Mouse (Mus musculus) heart, embryonic 10.5 days (tissue): ENCODE results near the gene Efs. TPM values are rescaled to one million over a fixed set of nuclear protein-coding genes. Genes with fewer than 3 reads are reported as not detected.
"Not testable (repeated sequence)": the region's sequence is repeated elsewhere in the genome, so short reads cannot be mapped to it uniquely, and the experiment has no call there.

ENCODE experiments used
- DNase-seq: peaks from one replicate; pipeline ENCODE4 v3.0.0-alpha.2; 2017; ENCODE audit warnings: low spot score
- H3K27ac ChIP-seq: fragments of 300-500 bp; sonication (generic); 2 replicates; pipeline ENCODE4 v1.5.1; 2016; ENCODE audit warnings: mild to moderate bottlenecking
- H3K27me3 ChIP-seq: fragments of 300-500 bp; sonication (generic); 2 replicates; pipeline ENCODE4 v1.6.1; 2016; ENCODE audit warnings: mild to moderate bottlenecking; ENCODE audit not compliant: poor library complexity, insufficient read depth, severe bottlenecking
- H3K36me3 ChIP-seq: fragments of 300-500 bp; sonication (generic); 2 replicates; pipeline ENCODE4 v1.6.1; 2016; ENCODE audit warnings: mild to moderate bottlenecking, moderate library complexity
- H3K4me1 ChIP-seq: fragments of 300-500 bp; sonication (generic); 2 replicates; pipeline ENCODE4 v1.6.1; 2016; ENCODE audit warnings: mild to moderate bottlenecking
- H3K4me3 ChIP-seq: fragments of 300-500 bp; sonication (generic); 2 replicates; pipeline ENCODE4 v1.5.1; 2016; ENCODE audit warnings: mild to moderate bottlenecking, moderate library complexity
- H3K9me3 ChIP-seq: fragments of 300-500 bp; sonication (generic); 2 replicates; pipeline ENCODE4 v1.6.1; 2016; ENCODE audit warnings: mild to moderate bottlenecking, moderate library complexity
- WGBS: fragments of 180-500 bp; shearing (Covaris S2); methylation state at CpG from one replicate; pipeline ENCODE4 v1.1.7; 2016; 5-methylcytosine and 5-hydroxymethylcytosine counted together
- polyA plus RNA-seq: library from polyadenylated mRNA; unstranded; fragments of >200 nt; fragmentation: Nextera tagmentation; extraction: Ambion mirVana; gene quantifications from 2 replicates; pipeline ENCODE4 v1.2.1, GENCODE M21; 2016

The Efs gene
- polyA plus RNA-seq, 1 experiment from 2014 or later: 23.5 TPM

DNA sequence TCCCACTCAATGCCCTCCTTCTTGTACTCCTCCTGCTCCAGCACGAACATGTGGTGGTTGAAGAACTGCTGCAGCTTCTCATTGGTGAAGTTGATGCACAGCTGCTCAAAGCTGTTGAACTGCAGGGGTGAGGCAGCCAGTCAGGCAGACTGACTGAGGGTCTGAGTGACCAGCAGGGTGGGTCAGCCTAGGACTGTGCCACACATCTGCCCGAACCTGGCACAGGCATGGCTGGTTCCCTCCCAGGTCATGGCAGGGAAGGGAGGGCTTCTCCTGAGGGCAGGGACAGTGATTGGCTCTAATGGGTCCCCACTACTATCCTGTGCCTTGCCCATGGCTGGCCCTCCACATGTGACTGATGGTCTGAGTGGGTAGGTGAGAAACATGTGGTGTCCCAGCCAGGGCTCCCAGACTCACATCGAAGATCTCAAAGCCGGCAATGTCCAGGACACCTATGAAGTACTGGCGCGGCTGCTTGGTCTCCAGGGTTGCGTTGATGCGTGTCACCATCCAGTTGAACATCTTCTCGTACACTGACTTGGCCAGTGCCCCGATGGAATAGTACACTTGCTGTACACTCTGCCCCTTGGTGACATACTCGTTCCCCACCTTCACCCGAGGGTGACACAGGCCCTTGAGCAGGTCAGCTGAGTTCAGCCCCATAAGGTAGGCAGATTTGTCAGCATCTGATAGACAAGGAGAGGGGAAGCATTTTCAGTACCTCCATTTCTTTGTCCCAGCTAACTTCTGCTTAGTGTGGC lies 34.1 kb upstream of the Efs start:
- not testable (repeated sequence) for DNase-seq, H3K9me3 ChIP-seq, H3K27me3 ChIP-seq
- Histone ChIP-seq H3K27ac (peak overlapping the region; percentile 82), H3K36me3 (peaks cover 87% of the 10 kb centered on the region), H3K4me3 (peak overlapping the region; percentile 64), H3K4me1 (peaks cover 44% of the 10 kb centered on the region)
- WGBS: 79% methylated on average over 12 of the region's 12 CpGs

GRCm38 (mm10) chr14:54959197-54959596 lies 33.3 kb upstream of the Efs start:
- DNase-seq: no peak
- peaks cover 90% of the 10 kb centered on the region for H3K36me3 ChIP-seq
- peaks cover 44% of the 10 kb centered on the region for H3K4me1 ChIP-seq
- peak overlapping the region; percentile 64 for H3K4me3 ChIP-seq
- 75% methylated on average over 3 of the region's 3 CpGs for WGBS
- H3K27me3 ChIP-seq: no peaks in the 10 kb centered on the region
- H3K9me3 ChIP-seq: no peaks in the 10 kb centered on the region
- H3K27ac ChIP-seq: no peak overlapping the region

DNA sequence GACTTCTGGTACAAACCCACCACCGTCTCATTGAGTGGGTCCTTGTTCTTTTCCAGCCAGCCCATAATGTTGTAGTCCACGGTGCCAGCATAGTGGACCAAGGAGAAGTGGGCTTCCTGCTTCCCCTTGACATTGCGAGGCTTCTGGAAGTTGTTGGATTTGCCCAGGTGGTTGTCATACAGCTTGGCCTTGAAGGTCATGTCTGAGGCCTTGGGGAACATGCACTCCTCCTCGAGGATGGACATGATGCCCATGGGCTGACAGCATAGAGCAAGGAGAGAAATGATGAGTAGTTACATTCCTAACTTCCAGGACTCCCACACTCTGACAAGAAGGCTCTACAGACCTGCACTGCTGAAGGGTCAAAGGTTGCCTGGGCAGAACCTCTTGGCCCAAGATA lies 32.6 kb upstream of the Efs start:
- Histone ChIP-seq H3K4me1 (peaks cover 44% of the 10 kb centered on the region), H3K27me3 (no peaks in the 10 kb centered on the region), H3K27ac (peak overlapping the region; percentile 13), H3K4me3 (peak overlapping the region; percentile 64), H3K36me3 (peaks cover 90% of the 10 kb centered on the region), H3K9me3 (no peaks in the 10 kb centered on the region)
- no peak for DNase-seq
- 69% methylated on average over 4 of the region's 4 CpGs for WGBS

- peak overlapping the region; percentile 29; the same call in 1 of the 2 replicates for H3K4me3 ChIP-seq
- H3K4me1 ChIP-seq: peaks cover 31% of the 10 kb centered on the region
- no peaks in the 10 kb centered on the region for H3K9me3 ChIP-seq
- 72% methylated on average over 9 of the region's 9 CpGs for WGBS
- H3K27me3 ChIP-seq: no peaks in the 10 kb centered on the region
- H3K36me3 ChIP-seq: peaks cover 92% of the 10 kb centered on the region
- H3K27ac ChIP-seq: no peak overlapping the region
- DNase-seq: no peak
These were observed 30.6 kb upstream of the Efs start for GRCm38 (mm10) chr14:54956533-54956932.

DNA sequence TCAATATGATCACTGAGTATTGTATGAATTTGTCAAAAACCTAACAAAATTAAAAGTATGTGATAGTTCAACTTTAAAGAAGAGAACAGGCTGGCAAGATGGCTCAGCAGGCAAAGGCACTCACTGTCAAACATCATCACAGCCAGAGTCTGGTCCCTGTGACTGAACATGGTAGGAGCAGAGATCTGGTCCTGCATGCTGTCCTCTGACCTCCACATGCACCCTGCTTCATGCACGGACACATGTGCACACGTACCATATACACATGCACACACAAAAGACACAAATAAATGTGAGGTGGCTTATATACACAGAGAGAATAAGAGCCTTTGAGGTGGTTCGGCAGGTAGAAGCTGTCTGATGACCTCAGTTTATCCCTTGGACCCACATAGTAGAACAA lies 29.6 kb upstream of the Efs start:
- 70% methylated on average over 3 of the region's 3 CpGs for WGBS
- Histone ChIP-seq H3K36me3 (peaks cover 88% of the 10 kb centered on the region), H3K4me3 (no peak overlapping the region), H3K27ac (no peak overlapping the region), H3K4me1 (peaks cover 21% of the 10 kb centered on the region), H3K27me3 (no peaks in the 10 kb centered on the region), H3K9me3 (no peaks in the 10 kb centered on the region)
- DNase-seq: no peak

- H3K27ac ChIP-seq: no peak overlapping the region
These were observed 28.5 kb upstream of the Efs start for GRCm38 (mm10) chr14:54954474-54954873.

GRCm38 (mm10) chr14:54953664-54954206 lies 27.8 kb upstream of the Efs start:
- Histone ChIP-seq H3K27me3 (no peaks in the 10 kb centered on the region), H3K9me3 (no peaks in the 10 kb centered on the region), H3K36me3 (peaks cover 88% of the 10 kb centered on the region), H3K4me1 (peaks cover 14% of the 10 kb centered on the region), H3K4me3 (no peak overlapping the region), H3K27ac (no peak overlapping the region)
- WGBS: 85% methylated on average over 8 of the region's 8 CpGs
- no peak for DNase-seq

More at GRCm38 (mm10) chr14:54954474-54954873, 28.5 kb upstream of the Efs start:
- 72% methylated on average over 3 of the region's 3 CpGs for WGBS
- H3K4me1 ChIP-seq: peaks cover 13% of the 10 kb centered on the region; the same call in 1 of the 2 replicates
- no peaks in the 10 kb centered on the region for H3K27me3 ChIP-seq
- peaks cover 88% of the 10 kb centered on the region for H3K36me3 ChIP-seq
- DNase-seq: no peak
- no peaks in the 10 kb centered on the region for H3K9me3 ChIP-seq
- no peak overlapping the region for H3K4me3 ChIP-seq

DNA sequence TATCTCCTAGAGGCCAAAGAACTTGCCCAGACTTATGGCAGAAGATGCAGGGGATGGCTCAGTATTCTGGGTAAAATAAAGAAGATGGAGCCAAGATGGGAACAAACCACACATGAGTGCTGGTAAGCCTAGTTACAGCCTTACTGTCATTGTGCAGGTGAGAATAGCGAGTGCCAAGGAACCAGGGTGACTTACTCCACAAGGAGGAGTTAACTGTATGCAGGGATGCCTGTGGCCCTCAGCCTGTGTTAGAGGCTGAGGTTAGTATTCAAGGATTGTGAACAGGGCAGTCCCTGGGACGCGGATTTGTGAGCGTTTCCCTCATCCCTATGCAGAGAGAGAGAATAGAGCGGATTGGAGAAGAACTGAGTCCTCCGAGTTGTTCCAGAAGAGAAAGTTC lies 25.7 kb upstream of the Efs start:
- H3K27me3 ChIP-seq: no peaks in the 10 kb centered on the region
- H3K27ac ChIP-seq: no peak overlapping the region
- H3K9me3 ChIP-seq: no peaks in the 10 kb centered on the region
- no peak overlapping the region for H3K4me3 ChIP-seq
- H3K36me3 ChIP-seq: peaks cover 87% of the 10 kb centered on the region
- 78% methylated on average over 6 of the region's 6 CpGs for WGBS
- H3K4me1 ChIP-seq: peaks cover 14% of the 10 kb centered on the region; the same call in 1 of the 2 replicates
- DNase-seq: no peak

GRCm38 (mm10) chr14:54950493-54950892 lies 24.6 kb upstream of the Efs start:
- no peaks in the 10 kb centered on the region for H3K9me3 ChIP-seq
- H3K36me3 ChIP-seq: peaks cover 88% of the 10 kb centered on the region
- H3K4me1 ChIP-seq: peaks cover 14% of the 10 kb centered on the region; the same call in 1 of the 2 replicates
- no peak overlapping the region for H3K4me3 ChIP-seq
- H3K27ac ChIP-seq: no peak overlapping the region
- no peaks in the 10 kb centered on the region for H3K27me3 ChIP-seq
- WGBS: 52% methylated on average over 12 of the region's 12 CpGs
- DNase-seq: no peak

DNA sequence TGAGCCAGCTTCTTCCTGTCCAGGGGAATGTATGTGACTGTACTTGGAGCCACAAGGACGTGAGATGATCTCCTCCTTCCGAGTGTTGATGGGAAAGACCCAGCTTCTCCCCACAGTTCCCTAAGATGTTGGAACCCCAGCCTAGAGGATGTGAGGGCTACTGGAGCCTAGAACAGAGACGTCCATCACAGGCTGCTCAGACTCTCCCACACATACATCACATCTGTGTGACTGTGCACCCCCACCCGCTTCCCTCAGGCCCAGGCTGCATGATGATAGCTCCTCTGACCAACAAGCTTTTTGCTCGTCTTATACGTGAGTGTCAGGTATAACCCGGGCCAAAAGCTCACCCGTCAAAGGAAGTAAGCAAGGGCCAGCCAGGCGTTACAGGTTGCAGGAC lies 22.9 kb upstream of the Efs start:
- Histone ChIP-seq H3K27me3 (no peaks in the 10 kb centered on the region), H3K27ac (no peak overlapping the region), H3K36me3 (peaks cover 93% of the 10 kb centered on the region), H3K9me3 (no peaks in the 10 kb centered on the region), H3K4me1 (peaks cover 14% of the 10 kb centered on the region; the same call in 1 of the 2 replicates), H3K4me3 (no peak overlapping the region)
- WGBS: 70% methylated on average over 9 of the region's 9 CpGs
- DNase-seq: no peak

DNA sequence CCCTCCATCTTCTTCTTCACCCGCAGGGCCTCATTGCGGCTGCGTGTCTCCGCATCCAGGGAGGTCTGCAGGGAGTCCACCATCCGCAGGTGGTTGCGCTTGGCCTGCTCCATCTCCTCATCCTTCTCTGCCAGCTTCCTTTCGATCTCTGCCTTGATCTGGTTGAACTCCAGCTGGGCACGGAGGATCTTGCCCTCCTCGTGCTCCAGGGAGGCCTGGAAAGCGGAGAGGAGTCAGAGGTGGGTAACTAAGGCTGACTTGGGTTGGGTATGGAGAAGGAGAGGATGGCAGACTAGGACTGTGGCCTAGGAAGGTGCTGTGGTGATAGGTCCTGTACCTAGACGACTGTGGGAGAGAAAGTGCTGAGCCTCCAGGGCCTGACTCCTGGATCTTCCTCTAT lies 21.1 kb upstream of the Efs start:
- H3K27ac ChIP-seq, H3K4me3 ChIP-seq, H3K27me3 ChIP-seq, H3K9me3 ChIP-seq, DNase-seq: not testable (repeated sequence)
- peaks cover 14% of the 10 kb centered on the region; the same call in 1 of the 2 replicates for H3K4me1 ChIP-seq
- H3K36me3 ChIP-seq: peaks cover 93% of the 10 kb centered on the region
- WGBS: 82% methylated on average over 11 of the region's 11 CpGs

DNA sequence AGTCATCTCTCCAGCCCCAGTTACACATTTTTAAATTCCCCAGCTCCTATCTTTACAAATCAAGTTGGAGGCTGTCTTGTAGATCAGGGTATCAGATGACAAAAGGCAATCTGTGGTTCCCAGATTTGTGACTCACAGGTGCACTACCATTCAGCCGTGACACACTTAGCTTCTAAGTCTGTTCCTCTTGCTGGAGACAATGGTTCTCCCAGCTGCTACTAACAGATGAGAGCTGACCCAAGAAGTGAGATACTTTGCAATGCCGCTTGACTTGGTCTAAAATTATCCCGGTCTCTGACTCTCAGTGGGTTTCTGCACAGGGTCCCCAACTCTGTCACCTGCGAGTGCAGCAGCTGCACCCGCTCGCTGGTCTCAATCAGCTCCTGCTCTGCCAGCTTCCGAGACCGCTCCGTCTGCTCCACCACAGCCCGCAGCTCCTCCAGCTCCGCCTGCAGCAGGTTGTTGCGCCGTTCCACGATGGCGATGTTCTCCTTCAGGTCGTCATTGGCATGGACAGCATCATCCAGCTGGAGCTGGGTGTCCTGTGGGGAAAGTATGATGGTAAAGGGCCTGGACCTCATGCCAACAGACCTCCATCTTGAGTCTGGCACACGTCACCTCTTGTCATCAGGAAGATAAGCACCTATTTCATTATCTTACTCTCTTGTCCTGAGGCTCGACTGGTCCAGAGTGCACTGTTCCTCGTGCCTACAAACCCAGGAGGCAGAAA lies 20.2 kb upstream of the Efs start:
- H3K27me3 ChIP-seq: no peaks in the 10 kb centered on the region
- H3K4me1 ChIP-seq: peaks cover 14% of the 10 kb centered on the region; the same call in 1 of the 2 replicates
- no peak overlapping the region for H3K27ac ChIP-seq
- WGBS: 48% methylated on average over 19 of the region's 19 CpGs
- peaks cover 95% of the 10 kb centered on the region for H3K36me3 ChIP-seq
- no peak overlapping the region for H3K4me3 ChIP-seq
- H3K9me3 ChIP-seq: no peaks in the 10 kb centered on the region
- DNase-seq: no peak

DNA sequence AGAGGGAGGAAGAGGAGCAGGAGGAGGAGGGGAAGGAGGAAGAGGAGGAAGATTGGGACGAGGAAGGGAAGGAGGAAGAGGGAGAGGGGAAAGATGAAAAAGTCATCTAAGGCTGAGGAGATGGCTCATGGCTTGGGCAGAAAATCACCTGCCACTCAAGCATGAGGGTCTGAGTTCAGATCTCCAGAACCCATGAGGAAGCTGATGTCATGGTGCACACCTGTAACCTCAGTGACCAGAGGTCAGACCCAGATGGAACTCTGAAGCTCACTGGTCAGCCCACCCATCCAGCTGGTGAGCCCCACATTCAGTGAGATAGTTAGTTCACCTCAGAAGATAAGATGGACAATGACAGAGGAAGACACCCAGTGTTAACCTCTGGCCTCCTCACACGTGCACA lies 19.0 kb upstream of the Efs start:
- DNase-seq: no peak
- WGBS: 48% methylated on average over 2 of the region's 2 CpGs
- H3K9me3 ChIP-seq: no peaks in the 10 kb centered on the region
- peaks cover 96% of the 10 kb centered on the region for H3K36me3 ChIP-seq
- H3K4me1 ChIP-seq: peaks cover 14% of the 10 kb centered on the region; the same call in 1 of the 2 replicates
- H3K27me3 ChIP-seq: no peaks in the 10 kb centered on the region
- no peak overlapping the region for H3K4me3 ChIP-seq
- no peak overlapping the region for H3K27ac ChIP-seq
